Mouse (Mus musculus) limb, embryonic 14.5 days (tissue): ENCODE measurements around the gene Hoxc10. TPM values are rescaled to one million over a fixed set of nuclear protein-coding genes. Genes with fewer than 3 reads are reported as not detected.

Experiments used
- ATAC-seq: fragments of 200-750 bp; cut with Nextera tagmentation; 2 replicates; pipeline ENCODE4 v1.8.0; 2017; ENCODE audit warnings: low read depth, moderate number of reproducible peaks, moderate TSS enrichment; ENCODE audit not compliant: low FRiP score
- DNase-seq: peaks from one replicate; pipeline ENCODE4 v3.0.0-alpha.2; 2015; ENCODE audit warnings: low spot score
- H3K27ac ChIP-seq: fragments of 300-500 bp; sonication (generic); replicated peaks from 2 replicates; pipeline ENCODE4 v1.5.1; 2014; ENCODE audit warnings: low read depth, mild to moderate bottlenecking, low read length, moderate library complexity, mixed read lengths
- H3K27me3 ChIP-seq: fragments of 300-500 bp; sonication (generic); 2 replicates; pipeline ENCODE4 v1.6.1; 2014; ENCODE audit warnings: low read length, mixed read lengths; ENCODE audit not compliant: control insufficient read depth, insufficient read depth
- H3K36me3 ChIP-seq: fragments of 300-500 bp; sonication (generic); 2 replicates; pipeline ENCODE4 v1.6.1; 2014; ENCODE audit warnings: mild to moderate bottlenecking, low read length, moderate library complexity, mixed read lengths; ENCODE audit not compliant: control insufficient read depth, insufficient read depth
- H3K4me1 ChIP-seq: fragments of 300-500 bp; sonication (generic); 2 replicates; pipeline ENCODE4 v1.6.1; 2014; ENCODE audit warnings: antibody characterized with exemption, low read length, mixed read lengths; ENCODE audit not compliant: control insufficient read depth, insufficient read depth
- H3K4me2 ChIP-seq: fragments of 300-500 bp; sonication (generic); replicated peaks from 2 replicates; pipeline ENCODE4 v1.6.1; 2014; ENCODE audit warnings: low read depth, mild to moderate bottlenecking, low read length, moderate library complexity; ENCODE audit not compliant: severe bottlenecking
- H3K4me3 ChIP-seq: fragments of 300-500 bp; sonication (generic); replicated peaks from 2 replicates; pipeline ENCODE4 v1.5.1; 2014; ENCODE audit warnings: low read length
- H3K9ac ChIP-seq: fragments of 300-500 bp; sonication (generic); 2 replicates; pipeline ENCODE4 v1.6.1; 2014; ENCODE audit warnings: mild to moderate bottlenecking, low read depth, low read length, moderate library complexity; ENCODE audit not compliant: severe bottlenecking
- H3K9me3 ChIP-seq: fragments of 300-500 bp; sonication (generic); 2 replicates; pipeline ENCODE4 v1.6.1; 2016; ENCODE audit warnings: low read length; ENCODE audit not compliant: control insufficient read depth
- POLR2A ChIP-seq: fragments of 200-500 bp; IDR thresholded peaks from 2 replicates; pipeline ENCODE4 v1.8.0; 2012; ENCODE audit warnings: inconsistent platforms, mild to moderate bottlenecking, moderate library complexity, borderline replicate concordance; ENCODE audit not compliant: insufficient read depth, insufficient read length; ENCODE audit errors: extremely low read depth
- WGBS: fragments of 180-500 bp; shearing (Covaris S2); extraction: QIAGEN DNeasy Blood & Tissue Kit; methylation state at CpG from one replicate; pipeline ENCODE4 v1.1.7; 2014; 5-methylcytosine and 5-hydroxymethylcytosine counted together
- polyA plus RNA-seq, 2 experiments: library from polyadenylated mRNA; depleted of rRNA in 1 of 2; stranded (reverse) in 1 of 2; unstranded in 1 of 2; fragments of >200 nt; fragmentation: Nextera tagmentation in 1 of 2; extraction: Ambion mirVana in 1 of 2; gene quantifications; 2 replicates each; pipeline versions ENCODE4 v1.2.1 to v1.2.3; 2012 to 2014

Hoxc10 gene
- polyA plus RNA-seq, 2 experiments = 5.8 to 14.3 TPM

GRCm38 (mm10) chr15:103002821-103003448 is 36.3 kb downstream of the Hoxc10 start:
- ATAC-seq (no peak), DNase-seq (no peak)
- no peak for TF ChIP-seq POLR2A
- no peak overlapping the region for H3K27ac ChIP-seq
- H3K4me3 ChIP-seq = no peak overlapping the region
- 15% methylated on average over 13 of the region's 13 CpGs for WGBS
- no peak overlapping the region; the same call in 1 of the 2 replicates for H3K4me2 ChIP-seq
- peaks cover 97% of the 10 kb centered on the region for H3K27me3 ChIP-seq
- H3K9ac ChIP-seq = no peak overlapping the region
- peaks cover 21% of the 10 kb centered on the region for H3K4me1 ChIP-seq
- H3K9me3 ChIP-seq = no peaks in the 10 kb centered on the region
- H3K36me3 ChIP-seq = no peaks in the 10 kb centered on the region

GRCm38 (mm10) chr15:103005308-103005707 is 38.7 kb downstream of the Hoxc10 start:
- Histone ChIP-seq H3K4me3 (no peak overlapping the region), H3K4me2 (peak overlapping the region; percentile 2; the same call in 1 of the 2 replicates), H3K9me3 (no peaks in the 10 kb centered on the region), H3K36me3 (no peaks in the 10 kb centered on the region), H3K9ac (no peak overlapping the region), H3K27ac (no peak overlapping the region), H3K4me1 (peaks cover 6% of the 10 kb centered on the region; the same call in 1 of the 2 replicates), H3K27me3 (peaks cover 97% of the 10 kb centered on the region)
- no peak for TF ChIP-seq POLR2A
- no peak for DNase-seq
- 2% methylated on average over 17 of the region's 17 CpGs for WGBS
- ATAC-seq = peak; percentile 45; the same call in 1 of the 2 replicates

- no peaks in the 10 kb centered on the region for H3K9me3 ChIP-seq
- no peak for TF ChIP-seq POLR2A
- DNase-seq (no peak), ATAC-seq (no peak)
- peaks cover 97% of the 10 kb centered on the region for H3K27me3 ChIP-seq
- H3K36me3 ChIP-seq = no peaks in the 10 kb centered on the region
- peaks cover 6% of the 10 kb centered on the region; the same call in 1 of the 2 replicates for H3K4me1 ChIP-seq
- no peak overlapping the region for H3K27ac ChIP-seq
- H3K4me3 ChIP-seq = no peak overlapping the region
- WGBS = 11% methylated on average over 5 of the region's 5 CpGs
- no peak overlapping the region for H3K9ac ChIP-seq
- peak overlapping the region; percentile 2 for H3K4me2 ChIP-seq
Measured at GRCm38 (mm10) chr15:103005797-103006196, 39.2 kb downstream of the Hoxc10 start.

GRCm38 (mm10) chr15:103006326-103006725 is 39.7 kb downstream of the Hoxc10 start:
- Histone ChIP-seq H3K36me3 (no peaks in the 10 kb centered on the region), H3K4me3 (no peak overlapping the region), H3K27me3 (peaks cover 97% of the 10 kb centered on the region), H3K9ac (no peak overlapping the region), H3K4me2 (peak overlapping the region; percentile 2; the same call in 1 of the 2 replicates), H3K4me1 (peaks cover 4% of the 10 kb centered on the region; the same call in 1 of the 2 replicates), H3K27ac (no peak overlapping the region), H3K9me3 (no peaks in the 10 kb centered on the region)
- no peak for ATAC-seq
- no peak for TF ChIP-seq POLR2A
- 14% methylated on average over 1 of the region's 1 CpGs for WGBS
- DNase-seq = no peak

- no peak for DNase-seq
- no peak for ATAC-seq
- H3K27me3 ChIP-seq = peaks cover 97% of the 10 kb centered on the region
- 2% methylated on average over 27 of the region's 27 CpGs for WGBS
- no peaks in the 10 kb centered on the region for H3K36me3 ChIP-seq
- H3K4me1 ChIP-seq = peaks cover 4% of the 10 kb centered on the region; the same call in 1 of the 2 replicates
- peak overlapping the region; percentile 21 for H3K4me3 ChIP-seq
- peak overlapping the region; percentile 33 for H3K4me2 ChIP-seq
- H3K27ac ChIP-seq = no peak overlapping the region
- H3K9me3 ChIP-seq = no peaks in the 10 kb centered on the region
- H3K9ac ChIP-seq = peak overlapping the region; percentile 25; the same call in 1 of the 2 replicates
- TF ChIP-seq POLR2A = no peak
Measured at GRCm38 (mm10) chr15:103009265-103010111, 42.9 kb downstream of the Hoxc10 start.
